Mouse (Mus musculus) stomach, postnatal 0 days (tissue): ENCODE measurements around the gene Pou3f3. TPM values are rescaled to one million over a fixed set of nuclear protein-coding genes. Genes with fewer than 3 reads are reported as not detected.

Experiments used
- ATAC-seq: fragments of 200-750 bp; cut with Nextera tagmentation; 2 replicates; pipeline ENCODE4 v1.8.0; 2017; ENCODE audit not compliant: low FRiP score, low TSS enrichment
- DNase-seq: peaks from one replicate; pipeline ENCODE4 v3.0.0-alpha.2; 2016; ENCODE audit warnings: low spot score
- H3K27ac ChIP-seq: fragments of 300-500 bp; sonication (generic); replicated peaks from 2 replicates; pipeline ENCODE4 v1.5.1; 2014; ENCODE audit warnings: mild to moderate bottlenecking, control low read depth
- H3K27me3 ChIP-seq: fragments of 300-500 bp; sonication (generic); 2 replicates; pipeline ENCODE4 v1.6.1; 2014; ENCODE audit warnings: low read length; ENCODE audit not compliant: control insufficient read depth, insufficient read depth
- H3K36me3 ChIP-seq: fragments of 300-500 bp; sonication (generic); 2 replicates; pipeline ENCODE4 v1.6.1; 2014; ENCODE audit warnings: low read length, mixed read lengths; ENCODE audit not compliant: control insufficient read depth, insufficient read depth
- H3K4me1 ChIP-seq: fragments of 300-500 bp; sonication (generic); replicated peaks from 2 replicates; pipeline ENCODE4 v1.6.1; 2014; ENCODE audit warnings: antibody characterized with exemption; ENCODE audit not compliant: control insufficient read depth, insufficient read depth
- H3K4me2 ChIP-seq: fragments of 300-500 bp; sonication (generic); replicated peaks from 2 replicates; pipeline ENCODE4 v1.6.1; 2014; ENCODE audit warnings: low read depth, mild to moderate bottlenecking, control low read depth, moderate library complexity
- H3K4me3 ChIP-seq: fragments of 300-500 bp; sonication (generic); 2 replicates; pipeline ENCODE4 v1.5.1; 2014; ENCODE audit warnings: low read depth, low read length, control low read depth
- H3K9ac ChIP-seq: fragments of 300-500 bp; sonication (generic); 2 replicates; pipeline ENCODE4 v1.6.1; 2014; ENCODE audit warnings: mild to moderate bottlenecking, low read length, control low read depth, mixed read lengths
- H3K9me3 ChIP-seq: fragments of 300-500 bp; sonication (generic); 2 replicates; pipeline ENCODE4 v1.6.1; 2016; ENCODE audit warnings: low read length; ENCODE audit not compliant: control insufficient read depth
- CTCF ChIP-seq: IDR thresholded peaks from 2 replicates; pipeline ENCODE4 v1.5.1; 2016; ENCODE audit warnings: antibody characterized with exemption, low read depth, mild to moderate bottlenecking, moderate library complexity
- EP300 ChIP-seq: optimal IDR thresholded peaks from 2 replicates; pipeline ENCODE3; 2016; ENCODE audit warnings: antibody characterized with exemption
- WGBS: fragments of 180-500 bp; shearing (Covaris S2); extraction: QIAGEN DNeasy Blood & Tissue Kit; methylation state at CpG from one replicate; pipeline ENCODE4 v1.1.7; 2014; 5-methylcytosine and 5-hydroxymethylcytosine counted together
- polyA plus RNA-seq: library from polyadenylated mRNA; unstranded; fragments of >200 nt; fragmentation: Nextera tagmentation; extraction: Ambion mirVana; gene quantifications from 2 replicates; pipeline ENCODE4 v1.2.1, GENCODE M21; 2015

Pou3f3 gene
- polyA plus RNA-seq, 1 experiment from 2014 or later = not detected

- no peak overlapping the region for H3K27ac ChIP-seq
- TF ChIP-seq CTCF (no peak), EP300 (no peak)
- no peaks in the 10 kb centered on the region; the same call in 1 of the 2 replicates for H3K4me1 ChIP-seq
- no peak for ATAC-seq
- WGBS = 6% methylated on average over 1 of the region's 1 CpGs
- H3K27me3 ChIP-seq = peaks cover 29% of the 10 kb centered on the region
- no peak overlapping the region for H3K4me3 ChIP-seq
- no peaks in the 10 kb centered on the region for H3K9me3 ChIP-seq
- no peaks in the 10 kb centered on the region for H3K36me3 ChIP-seq
- DNase-seq = no peak
- H3K4me2 ChIP-seq = no peak overlapping the region
- no peak overlapping the region for H3K9ac ChIP-seq
These were observed 3.3 kb upstream of the Pou3f3 start for GRCm38 (mm10) chr1:42692221-42692620.

GRCm38 (mm10) chr1:42693101-42693715 lies 2.4 kb upstream of the Pou3f3 start:
- no peak overlapping the region for H3K9ac ChIP-seq
- peaks cover 35% of the 10 kb centered on the region for H3K27me3 ChIP-seq
- no peak overlapping the region for H3K4me2 ChIP-seq
- DNase-seq = no peak
- no peaks in the 10 kb centered on the region for H3K9me3 ChIP-seq
- no peaks in the 10 kb centered on the region; the same call in 1 of the 2 replicates for H3K4me1 ChIP-seq
- WGBS = 2% methylated on average over 21 of the region's 21 CpGs
- ATAC-seq = no peak
- no peak overlapping the region for H3K27ac ChIP-seq
- H3K36me3 ChIP-seq = no peaks in the 10 kb centered on the region
- H3K4me3 ChIP-seq = no peak overlapping the region
- no peak for TF ChIP-seq EP300
- TF ChIP-seq CTCF = no peak

GRCm38 (mm10) chr1:42693852-42694251 lies 1.7 kb upstream of the Pou3f3 start:
- no peak for ATAC-seq
- Histone ChIP-seq H3K27me3 (peaks cover 32% of the 10 kb centered on the region), H3K9me3 (no peaks in the 10 kb centered on the region), H3K36me3 (no peaks in the 10 kb centered on the region), H3K27ac (no peak overlapping the region), H3K4me1 (no peaks in the 10 kb centered on the region; the same call in 1 of the 2 replicates), H3K4me2 (peak overlapping the region; percentile 52), H3K9ac (no peak overlapping the region), H3K4me3 (peak overlapping the region; percentile 29)
- DNase-seq = no peak
- 2% methylated on average over 22 of the region's 22 CpGs for WGBS
- no peak for TF ChIP-seq EP300
- 0 out of 2 replicates have a peak, but pooled peaks have one; percentile 9 for TF ChIP-seq CTCF

- H3K4me2 ChIP-seq = peak overlapping the region; percentile 52
- under 1% methylated on average over 25 of the region's 26 CpGs for whole genome bisulfite sequencing
- no peaks in the 10 kb centered on the region; the same call in 1 of the 2 replicates for H3K4me1 ChIP-seq
- DNase-seq (no peak), ATAC-seq (no peak)
- H3K9ac ChIP-seq = no peak overlapping the region
- peak overlapping the region; percentile 29 for H3K4me3 ChIP-seq
- no peaks in the 10 kb centered on the region for H3K36me3 ChIP-seq
- peaks cover 34% of the 10 kb centered on the region for H3K27me3 ChIP-seq
- H3K27ac ChIP-seq = no peak overlapping the region
- no peaks in the 10 kb centered on the region for H3K9me3 ChIP-seq
- TF ChIP-seq CTCF (no peak), EP300 (no peak)
These were observed 1.3 kb upstream of the Pou3f3 start for GRCm38 (mm10) chr1:42694290-42694664.

- DNase-seq = no peak
- under 1% methylated on average over 54 of the region's 60 CpGs for WGBS
- TF ChIP-seq EP300 = no peak
- TF ChIP-seq CTCF = no peak
- Histone ChIP-seq H3K27ac (no peak overlapping the region), H3K9me3 (no peaks in the 10 kb centered on the region), H3K9ac (no peak overlapping the region), H3K4me1 (no peaks in the 10 kb centered on the region; the same call in 1 of the 2 replicates), H3K4me2 (peak overlapping the region; percentile 52), H3K4me3 (peak overlapping the region; percentile 29), H3K27me3 (peaks cover 37% of the 10 kb centered on the region), H3K36me3 (no peaks in the 10 kb centered on the region)
- ATAC-seq = no peak
These were observed 647 bp upstream of the Pou3f3 start for GRCm38 (mm10) chr1:42694665-42695577.
